Mouse (Mus musculus) left cerebral cortex, adult 8-10 months (tissue): ENCODE results near the gene Marcksl1. TPM values are rescaled to one million over a fixed set of nuclear protein-coding genes. Genes with fewer than 3 reads are reported as not detected.

Source experiments
- DNase-seq, 2 experiments: peaks; one replicate each; pipeline ENCODE4 v3.0.0; 2022; ENCODE audit warnings: low spot score in 2 of 2
- total RNA-seq, 4 experiments: library from RNA; stranded (reverse); gene quantifications; 2 replicates each; pipeline ENCODE4 v1.2.4; 2022

Gene Marcksl1
- 10 to 100 TPM; 37.4 to 69.7 (median 61.1) TPM for total RNA-seq

DNA sequence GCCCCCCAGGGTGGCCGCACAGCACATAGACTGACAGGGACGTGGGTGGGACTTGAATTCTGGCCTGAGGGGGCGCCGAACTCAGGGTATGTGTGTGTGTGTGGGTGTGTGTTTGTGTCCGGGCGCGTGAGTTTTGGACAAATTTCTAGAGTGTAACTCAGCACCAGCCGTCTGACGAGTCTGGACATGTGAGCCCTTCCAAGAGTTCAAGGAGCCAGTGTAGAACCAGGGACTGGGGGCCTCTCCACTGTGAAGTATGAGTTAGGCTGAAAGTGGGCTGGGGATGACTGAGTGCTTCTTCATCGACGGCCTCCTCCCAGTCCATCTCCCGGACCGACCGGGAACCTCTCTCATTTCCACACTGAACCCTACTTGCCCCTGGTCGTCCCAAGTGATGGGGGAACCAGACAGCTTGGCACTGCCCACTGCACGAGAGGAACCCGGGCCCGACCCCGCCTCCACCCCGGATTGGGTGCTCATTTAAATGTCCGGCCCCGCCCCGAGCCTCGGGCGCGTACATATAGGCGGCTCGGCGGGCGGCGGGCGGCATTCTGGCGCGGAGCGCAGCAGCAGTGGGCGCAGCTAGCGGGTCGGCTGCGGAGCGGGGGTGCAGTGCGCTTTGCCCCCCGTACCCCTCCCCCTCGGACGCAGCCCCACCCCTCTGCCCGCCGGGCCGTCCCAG, at the start of gene Marcksl1:
Gene Marcksl1, plus strand, starts transcription at position 496 of the 682 bp plus-strand sequence.
- DNase-seq = peak in 1 of 2 experiments; percentile 65

DNA sequence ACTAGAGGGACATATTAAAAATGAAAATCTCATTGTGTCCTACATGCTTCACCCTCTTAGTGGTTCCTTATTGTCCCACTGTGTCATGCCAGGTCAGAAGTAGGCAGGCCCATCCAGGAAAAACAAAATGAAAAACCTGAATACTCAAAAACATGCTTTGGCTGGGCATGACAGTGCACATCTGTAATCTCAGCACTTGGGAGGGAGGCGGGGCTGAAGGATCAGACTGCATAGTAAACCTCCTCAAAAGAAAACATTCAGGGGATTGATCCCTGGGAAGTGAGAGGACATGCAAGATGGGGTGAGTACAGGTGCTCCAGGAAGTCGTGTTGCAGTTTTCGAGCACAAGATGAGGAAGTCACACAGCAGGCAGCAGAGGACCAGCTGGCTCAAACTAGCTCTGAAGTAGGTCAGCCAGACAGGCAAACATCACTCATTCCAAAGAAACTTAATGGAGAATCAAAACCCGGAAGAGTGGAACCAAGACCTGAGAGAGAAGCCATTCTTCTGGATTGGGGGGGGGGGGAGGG, 49.0 kb upstream of the Marcksl1 start:
- DNase-seq = no peak

DNA sequence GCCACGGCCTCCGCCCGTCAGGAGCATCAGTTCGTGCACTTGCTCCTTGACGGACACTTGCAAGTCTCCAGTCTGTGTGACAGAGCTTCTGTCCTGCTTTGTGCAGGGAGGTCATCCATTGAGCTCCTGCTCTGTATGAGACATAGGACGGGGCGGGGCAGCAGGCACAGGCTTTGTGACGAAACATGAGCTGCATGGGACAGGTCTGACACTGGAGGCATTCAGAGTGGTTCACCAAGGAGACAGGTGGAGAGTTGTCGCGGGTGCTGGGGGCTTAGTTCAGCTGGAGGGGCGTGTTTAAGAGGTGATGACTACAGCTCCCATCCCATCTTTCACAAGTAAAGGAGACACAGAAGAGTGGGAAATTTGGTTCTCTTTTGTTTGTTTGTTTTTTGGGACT, 37.3 kb upstream of the Marcksl1 start:
- no peak for DNase-seq

DNA sequence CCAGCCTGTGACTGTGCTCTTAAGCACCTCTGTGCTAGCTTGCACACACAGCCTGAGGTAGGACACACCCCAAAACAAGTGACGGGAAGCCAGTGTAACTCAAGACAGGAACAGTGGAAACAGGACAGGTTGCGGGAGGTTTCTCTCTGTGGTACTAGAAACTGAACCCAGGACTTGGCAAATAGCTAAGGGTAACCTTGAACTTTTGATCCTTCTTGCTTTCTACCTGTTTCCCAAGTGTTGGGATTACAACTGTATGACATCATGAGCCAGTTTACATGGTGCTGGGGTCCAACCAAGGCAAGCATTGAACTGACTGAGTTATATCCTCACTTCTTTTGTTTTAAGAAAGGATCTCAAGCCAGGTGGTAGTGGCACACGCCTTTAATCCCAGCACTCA, 33.5 kb upstream of the Marcksl1 start:
- DNase-seq = no peak

- no peak for DNase-seq
These were observed 32.3 kb upstream of the Marcksl1 start for GRCm38 (mm10) chr4:129481090-129481489.

DNA sequence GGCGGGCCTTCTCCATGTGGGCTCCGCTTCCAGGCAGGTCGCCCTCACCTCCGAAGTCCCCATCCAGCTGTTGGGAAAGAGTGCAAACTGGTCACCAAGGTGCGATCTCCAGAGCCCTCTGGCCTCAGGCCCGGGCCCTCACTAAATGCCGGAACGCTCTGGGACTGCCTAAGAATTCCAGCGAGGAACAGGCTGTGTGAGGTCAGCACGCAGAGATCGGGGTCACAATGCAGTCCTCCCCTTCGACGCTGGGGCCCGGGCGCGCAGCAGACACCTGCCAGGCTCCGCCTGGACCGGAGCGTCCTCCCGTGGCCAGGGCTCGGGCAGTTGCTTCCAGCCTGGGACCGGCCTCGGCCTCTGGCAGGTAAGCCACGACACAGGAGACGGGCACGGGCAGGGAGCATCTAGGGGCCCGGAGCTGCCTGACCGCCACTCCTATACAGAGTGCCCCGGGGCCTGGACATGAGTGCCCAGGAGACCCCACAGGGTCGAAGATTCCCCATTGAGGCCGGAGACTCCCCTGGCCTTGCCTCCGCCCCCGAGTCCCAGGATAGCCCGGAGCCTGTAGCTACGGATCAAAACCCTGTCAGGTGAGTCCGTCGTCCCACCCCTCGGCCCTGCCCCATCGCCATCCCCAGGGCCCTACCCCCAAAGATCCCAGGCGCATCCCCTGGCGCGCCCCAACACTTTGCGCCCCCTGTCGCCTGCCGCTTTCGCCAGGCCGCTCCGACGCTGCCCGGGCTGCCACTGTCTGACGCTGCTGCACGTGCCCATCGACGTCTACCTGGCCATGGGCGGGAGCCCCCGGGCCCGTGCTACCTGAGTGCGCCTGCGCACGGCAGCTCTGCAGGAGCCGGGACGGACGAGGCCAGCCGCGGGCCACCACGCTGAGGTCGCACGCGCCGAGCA, 22.2 kb upstream of the Marcksl1 start, which contains the start of the genes Tssk3 and Fam229a:
Gene Tssk3, minus strand, starts transcription at position 51 of the 909 bp plus-strand sequence.
Gene Fam229a, plus strand, starts transcription at position 219 of the 909 bp plus-strand sequence.
- DNase-seq = peak in 1 of 2 experiments; percentile 48

DNA sequence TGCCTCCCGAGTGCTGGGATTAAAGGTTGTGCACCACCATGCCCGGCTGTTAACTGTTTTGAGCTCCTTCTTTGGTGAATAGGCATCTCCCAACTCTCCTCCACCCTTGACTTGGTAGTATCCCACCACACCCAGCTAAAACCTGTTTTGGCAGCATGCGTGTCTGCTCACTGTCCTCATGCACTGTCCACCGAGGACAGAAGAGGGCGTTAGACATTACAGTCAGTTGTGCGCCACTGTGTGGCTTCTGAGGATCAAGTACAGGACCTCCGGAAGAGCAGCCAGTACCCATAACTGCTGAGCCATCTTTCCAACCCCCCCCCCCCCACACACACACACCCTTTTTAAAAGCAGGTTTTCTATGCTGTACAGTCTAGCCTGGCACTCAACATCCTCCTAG, 18.7 kb upstream of the Marcksl1 start:
- no peak for DNase-seq

- peak in 1 of 2 experiments; percentile 52 for DNase-seq
These were observed 17.5 kb upstream of the Marcksl1 start for GRCm38 (mm10) chr4:129495672-129496562.

GRCm38 (mm10) chr4:129496631-129497030, 16.8 kb upstream of the Marcksl1 start:
- no peak for DNase-seq

GRCm38 (mm10) chr4:129498941-129499340, 14.4 kb upstream of the Marcksl1 start:
- no peak for DNase-seq

DNA sequence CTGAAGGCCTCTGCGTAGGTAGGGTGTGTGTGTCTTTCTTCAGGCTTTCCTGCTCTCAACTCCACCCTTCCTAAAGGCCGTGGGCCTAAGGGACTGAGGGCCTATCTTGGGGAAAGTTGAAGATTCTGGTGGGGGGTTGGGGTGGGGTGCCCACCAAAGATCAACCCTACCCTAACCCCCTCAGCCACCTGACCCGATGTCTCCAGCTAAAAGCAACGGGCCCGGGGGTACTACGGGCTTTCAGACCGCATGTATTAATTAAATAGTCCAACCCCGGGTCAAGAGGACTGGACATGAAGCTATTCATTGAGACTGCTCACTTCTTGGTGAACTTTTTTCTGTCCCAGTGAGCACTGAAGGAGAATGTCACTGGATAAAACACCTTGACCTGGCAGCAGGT, 13.4 kb upstream of the Marcksl1 start:
- DNase-seq = no peak

DNA sequence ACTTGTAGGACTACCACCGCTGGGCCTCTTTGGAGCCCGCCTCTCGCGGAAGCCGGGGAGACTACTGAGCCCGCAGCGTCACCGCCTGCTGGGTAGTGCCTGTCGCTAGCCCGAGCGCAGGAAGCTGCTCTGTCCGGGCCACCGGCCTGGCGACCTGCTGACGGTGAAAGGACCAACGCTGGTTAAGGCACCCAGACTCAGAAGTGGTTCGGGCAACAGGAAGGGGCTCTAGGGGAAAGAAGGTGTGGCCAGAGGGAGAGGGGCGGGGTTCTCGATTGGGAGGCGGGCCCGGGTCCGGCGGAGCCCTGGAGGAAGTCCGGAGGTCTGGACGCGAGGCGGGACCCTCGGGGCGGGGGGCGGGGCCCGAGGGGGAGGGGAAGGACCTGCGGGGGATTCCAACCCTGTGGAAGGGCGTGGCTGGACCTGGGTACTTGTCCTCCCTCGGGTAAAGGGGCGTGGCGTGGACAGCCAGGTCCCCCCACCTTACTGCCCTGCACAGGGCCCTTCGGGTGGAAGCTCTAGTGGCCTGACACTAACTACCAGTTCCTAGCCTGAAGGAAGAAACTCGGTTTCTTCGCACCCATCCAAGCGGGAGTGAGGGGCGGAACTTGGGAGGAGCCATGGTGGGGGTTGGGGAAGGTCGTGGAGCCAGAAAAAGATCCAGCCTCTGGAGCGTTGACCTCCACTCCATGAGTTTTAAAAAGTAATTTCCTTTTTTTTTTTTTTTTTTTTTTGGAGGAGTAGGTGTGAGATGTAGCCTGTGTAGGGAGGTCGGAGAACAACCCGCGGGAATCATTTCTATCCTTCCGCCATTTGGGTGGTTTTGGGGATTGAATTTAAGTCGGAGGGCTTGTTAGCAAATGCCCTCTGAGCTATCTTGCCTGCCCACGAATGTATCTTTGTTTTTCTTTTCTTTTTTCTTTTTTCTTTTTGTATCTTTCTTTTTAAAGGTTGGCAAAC, 12.5 kb upstream of the Marcksl1 start:
- DNase-seq = peak; percentile 36 to 42

DNA sequence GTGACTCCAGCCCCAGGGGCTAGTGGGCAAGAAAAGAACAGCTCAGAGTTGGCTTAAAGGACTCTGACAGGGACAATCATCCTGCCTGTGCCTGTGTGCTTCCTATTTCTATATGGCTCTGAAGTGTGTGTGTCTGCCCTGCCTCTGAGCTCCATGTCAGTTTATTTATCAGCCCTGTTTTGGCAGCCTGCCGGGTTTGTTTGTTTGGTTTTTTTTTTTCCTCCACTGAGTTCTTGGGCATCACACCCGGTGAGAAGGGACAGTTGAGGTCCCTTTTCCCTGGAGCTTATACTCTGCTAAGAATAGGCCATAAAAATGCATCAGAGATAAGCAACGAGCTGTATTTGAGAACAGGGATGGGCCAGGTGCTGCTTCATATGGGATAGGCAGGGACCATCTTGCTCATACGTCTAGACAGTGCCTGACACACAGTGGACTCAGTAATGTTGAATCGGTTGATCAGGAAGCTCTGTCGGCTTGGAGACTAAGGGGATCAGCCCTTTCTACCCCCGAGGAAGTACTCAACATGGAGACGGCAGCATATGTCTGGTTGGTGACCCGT, 11.0 kb upstream of the Marcksl1 start:
- no peak for DNase-seq

GRCm38 (mm10) chr4:129502901-129503444, 10.4 kb upstream of the Marcksl1 start:
- no peak for DNase-seq

DNA sequence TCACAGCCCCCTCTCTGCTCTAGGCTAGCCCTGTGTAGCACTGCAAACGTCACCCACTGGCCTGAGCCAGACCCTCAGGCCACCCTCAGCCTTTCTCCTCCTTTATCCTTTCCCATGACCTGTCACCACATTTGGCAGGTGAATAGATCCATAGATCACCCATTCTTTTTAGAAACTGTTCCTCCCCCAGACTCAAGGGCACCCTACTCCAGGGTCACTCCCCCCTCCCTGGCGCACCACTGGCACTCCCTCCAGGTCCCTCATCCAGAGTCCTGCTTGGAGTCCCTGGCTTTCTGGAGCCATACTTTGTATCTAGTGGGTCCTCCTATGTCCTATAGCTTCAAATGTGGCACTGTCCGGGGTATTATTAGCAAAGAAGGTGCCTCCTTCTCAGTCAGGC, 7.9 kb upstream of the Marcksl1 start:
- DNase-seq = no peak

DNA sequence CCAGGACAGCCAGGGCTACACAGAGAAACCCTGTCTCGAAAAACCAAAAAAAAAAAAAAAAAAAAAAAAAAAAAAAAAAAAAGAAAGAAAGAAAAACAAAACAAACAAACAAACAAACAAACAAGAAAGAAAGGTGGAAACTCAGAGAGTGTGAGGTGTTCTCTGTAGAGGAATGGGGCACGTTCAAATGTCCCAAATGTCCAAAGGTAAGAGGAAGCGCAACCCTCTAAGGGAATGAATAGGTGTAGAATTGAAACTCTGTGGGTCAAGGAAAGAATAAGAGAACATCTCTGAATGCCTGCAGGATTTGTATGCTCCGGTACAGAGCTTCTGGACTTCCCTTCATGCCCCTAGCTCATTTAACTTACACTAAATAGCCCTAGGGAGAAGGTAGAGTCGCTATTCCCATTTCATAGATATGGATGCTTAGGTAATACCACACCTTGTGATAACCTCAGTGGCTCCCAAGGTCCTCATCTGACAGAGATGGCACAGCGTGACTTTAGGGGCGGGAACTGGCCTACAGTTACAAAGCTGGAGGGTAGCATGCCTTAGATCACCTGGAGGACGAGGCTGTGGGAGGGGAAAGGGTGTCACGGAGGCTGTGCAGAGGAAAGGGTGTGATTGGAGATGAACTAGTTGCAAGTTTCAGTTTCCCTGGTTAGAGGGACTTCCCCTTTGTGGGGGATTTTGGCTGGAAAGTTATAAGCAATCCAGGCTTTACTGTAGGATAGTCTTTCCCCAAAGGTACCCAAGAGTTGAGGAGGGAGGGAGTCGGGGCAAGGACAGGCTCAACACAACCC, 5.7 kb upstream of the Marcksl1 start:
- DNase-seq = no peak

DNA sequence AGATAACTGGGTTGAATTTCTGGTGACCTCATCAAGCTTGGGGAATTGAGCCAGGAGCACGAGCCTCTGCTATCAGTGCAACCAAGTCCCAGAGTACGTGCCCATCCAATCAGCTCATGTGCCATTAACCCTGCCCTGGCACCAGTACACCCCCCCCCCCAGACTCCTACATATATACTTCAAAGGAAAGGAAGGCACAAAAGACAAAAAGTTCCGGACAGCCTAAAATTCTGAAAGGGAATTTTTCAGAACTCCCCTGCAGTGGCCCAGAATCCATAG, 5.2 kb upstream of the Marcksl1 start:
- DNase-seq = no peak

DNA sequence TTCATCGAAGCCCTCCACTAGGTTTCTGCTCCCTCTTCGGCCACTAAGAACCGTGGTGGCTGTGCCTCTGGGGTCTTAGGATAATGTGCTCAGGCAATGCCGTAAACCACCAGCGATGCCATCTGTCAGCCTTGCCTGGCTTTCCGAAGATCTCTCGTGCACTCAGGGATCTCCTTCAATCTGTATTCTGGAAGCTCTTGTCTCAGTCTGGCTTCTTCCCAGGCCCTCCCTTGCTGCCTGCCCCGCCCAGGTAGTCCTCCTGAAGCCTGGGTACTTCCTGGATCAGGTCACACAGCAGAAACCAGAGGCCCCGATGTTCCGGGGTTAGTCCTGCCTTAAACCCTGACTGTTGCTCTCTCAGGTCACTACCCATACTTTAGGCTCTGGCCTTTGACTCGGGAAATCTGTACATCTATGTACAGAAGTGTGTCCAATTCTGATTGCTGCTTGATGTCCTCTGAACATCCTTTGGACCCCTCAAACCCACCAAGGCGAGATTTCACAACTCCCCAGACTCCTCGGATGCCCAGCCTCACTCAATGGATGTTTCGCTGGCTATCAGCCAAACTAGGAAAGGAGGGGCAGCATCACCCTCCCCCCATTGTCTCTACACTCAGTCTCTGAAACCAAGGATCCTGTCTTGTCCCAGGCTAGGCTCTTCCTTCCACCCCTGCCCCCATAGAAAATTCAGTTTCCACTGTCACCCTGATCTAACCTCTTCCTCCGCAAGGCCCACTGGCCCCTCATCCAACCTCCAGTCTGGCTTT, 4.4 kb upstream of the Marcksl1 start:
- DNase-seq = no peak
